ENCODE assay signal across 23 mouse cellular contexts in the genomic region with DNA sequence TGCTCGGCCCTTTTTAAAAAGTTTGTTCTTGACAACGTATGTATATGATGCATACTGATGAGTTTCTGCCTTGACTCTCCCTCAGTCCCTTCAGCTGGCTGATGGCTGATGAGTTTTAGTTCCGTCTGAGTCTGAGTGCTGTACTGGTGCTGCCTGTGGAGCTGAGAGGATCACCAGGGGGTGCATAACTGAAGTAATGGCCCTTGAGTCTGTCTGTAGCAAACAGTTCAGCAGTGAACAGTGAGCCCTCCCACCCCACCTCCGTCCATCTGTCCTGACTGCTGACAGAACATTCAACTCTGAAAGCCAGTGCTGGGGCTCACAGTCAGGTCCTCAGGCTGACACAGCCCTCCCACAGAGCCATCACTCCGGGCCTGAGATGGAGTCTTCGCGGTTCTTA.
"Had no signal": no experiment of that assay in that cellular context is flagged by ENCODE, and none has a peak within 500 bp of the region (broad histone marks: within the 10 kb centered on the region; RNA-seq: fewer than 3 reads in every experiment).

No protein-coding gene starts in this region.

- H3K4me3 ChIP-seq: heart, embryonic 10.5 days; heart, embryonic 12.5 days; hindbrain, embryonic 13.5 days; hindbrain, embryonic 15.5 days; kidney, embryonic 15.5 days; left cerebral cortex, adult 2 months; limb, embryonic 10.5 days; limb, embryonic 12.5 days; liver, embryonic 13.5 days; liver, embryonic 15.5 days had no signal

- H3K27ac ChIP-seq: heart, embryonic 10.5 days; hindbrain, embryonic 13.5 days; hindbrain, embryonic 15.5 days; hindbrain, postnatal 0 days; kidney, embryonic 15.5 days; kidney, postnatal 0 days; left cerebral cortex, adult 2 months; limb, embryonic 10.5 days; limb, embryonic 12.5 days; liver, embryonic 13.5 days; liver, embryonic 15.5 days had no signal

- DNase-seq: gastrocnemius, postnatal 14 days; gastrocnemius, postnatal 36 days; heart, adult 18-20 months; heart, postnatal 14 days; heart, postnatal 36 days; kidney, adult 11 months; kidney, adult 2 months; kidney, adult 9 months; kidney, postnatal 14 days; kidney, postnatal 36 days; liver; liver, embryonic 13.5 days had no signal
